ENCODE assay signal across 27 mouse cellular contexts in genomic region chrX:159943586-159943985, GRCm38 (mm10). TPM values are rescaled to one million over a fixed set of nuclear protein-coding genes. Genes with fewer than 3 reads are reported as not detected.
DNase-seq lines count a peak whose midpoint lies in the region; ATAC-seq and TF ChIP-seq lines count a peak whose summit lies in the region.
"Had no signal": no experiment of that assay in that cellular context is flagged by ENCODE, and none has a peak within 500 bp of the region (broad histone marks: within the 10 kb centered on the region; RNA-seq: fewer than 3 reads in every experiment).

No protein-coding gene starts in this region.

- no peak for ATAC-seq in heart, embryonic 15.5 days (replicated peaks; ENCODE audit: insufficient number of reproducible peaks, insufficient read depth, low FRiP score, low read depth)
- no peak for ATAC-seq in heart, postnatal 0 days (ENCODE audit: insufficient read depth, low read depth)
- ATAC-seq in forebrain, embryonic 13.5 days, result no peak
- ATAC-seq: forebrain, embryonic 14.5 days; hindbrain, embryonic 16.5 days; liver, embryonic 12.5 days; liver, postnatal 0 days; midbrain, embryonic 16.5 days had no signal

- H3K4me1 ChIP-seq in heart, embryonic 10.5 days, result no peaks in the 10 kb centered on the region
- no peaks in the 10 kb centered on the region for H3K4me1 ChIP-seq in heart, embryonic 15.5 days (replicated peaks)
- no peaks in the 10 kb centered on the region for H3K4me1 ChIP-seq in heart, postnatal 0 days (ENCODE audit: control insufficient read depth, insufficient read depth)
- no peaks in the 10 kb centered on the region for H3K4me1 ChIP-seq in forebrain, embryonic 13.5 days
- H3K4me1 ChIP-seq: liver, embryonic 12.5 days; stomach, embryonic 15.5 days had no signal

- peak overlapping the region; percentile 74 for H3K27ac ChIP-seq in heart, embryonic 10.5 days
- peak overlapping the region; percentile 85 for H3K27ac ChIP-seq in heart, embryonic 15.5 days
- peak overlapping the region; percentile 92 for H3K27ac ChIP-seq in heart, postnatal 0 days (ENCODE audit: low read depth)
- H3K27ac ChIP-seq in forebrain, embryonic 13.5 days, result no peak overlapping the region
- H3K27ac ChIP-seq: layer of hippocampus, adult 2 months; liver, embryonic 12.5 days; stomach, embryonic 15.5 days had no signal

- intact Hi-C loops in heart, postnatal 10 days (cut with DNase I), result no loop called here

- H3K36me3 ChIP-seq in heart, embryonic 10.5 days, result no peaks in the 10 kb centered on the region
- H3K36me3 ChIP-seq in heart, embryonic 15.5 days, result no peaks in the 10 kb centered on the region
- no peaks in the 10 kb centered on the region for H3K36me3 ChIP-seq in heart, postnatal 0 days (replicated peaks; ENCODE audit: control insufficient read depth, insufficient read depth, low read length)
- no peaks in the 10 kb centered on the region for H3K36me3 ChIP-seq in forebrain, embryonic 13.5 days (ENCODE audit: poor library complexity, severe bottlenecking)
- H3K36me3 ChIP-seq: liver, embryonic 12.5 days; stomach, embryonic 15.5 days had no signal

- peak overlapping the region; percentile 10; the same call in 1 of the 2 replicates for H3K9ac ChIP-seq in heart, embryonic 15.5 days
- peak overlapping the region; percentile 48; the same call in 1 of the 2 replicates for H3K9ac ChIP-seq in heart, postnatal 0 days (replicated peaks; ENCODE audit: low read depth, low read length)
- H3K9ac ChIP-seq in forebrain, embryonic 13.5 days, result no peak overlapping the region
- H3K9ac ChIP-seq: liver, embryonic 12.5 days; liver, postnatal 0 days; stomach, embryonic 15.5 days had no signal

- DNase-seq in heart, embryonic 10.5 days (ENCODE audit: low spot score), result no peak
- no peak for DNase-seq in heart, postnatal 10 days
- no peak for DNase-seq in heart, adult 18-20 months
- DNase-seq in R1 (ENCODE audit: low read depth, low spot score), result peak; percentile 29
- DNase-seq in heart, postnatal 0 days (ENCODE audit: low spot score), result no peak
- DNase-seq: adrenal gland, postnatal 14 days; B cell, adult 2 months; cerebellum, adult 11-12 months; cerebellum, adult 9-11 months; kidney, adult 18-20 months; kidney, postnatal 36 days; left cerebral cortex, postnatal 4 days; liver, postnatal 0 days; lung, postnatal 36 days; right cerebral cortex, postnatal 25 days; thymus, adult 18-20 months; thymus, postnatal 36 days had no signal

- H3K9me3 ChIP-seq in heart, embryonic 10.5 days, result no peaks in the 10 kb centered on the region
- H3K9me3 ChIP-seq in heart, embryonic 15.5 days (replicated peaks), result no peaks in the 10 kb centered on the region
- no peaks in the 10 kb centered on the region for H3K9me3 ChIP-seq in heart, postnatal 0 days (replicated peaks; ENCODE audit: control insufficient read depth, low read length)
- H3K9me3 ChIP-seq in forebrain, embryonic 13.5 days (replicated peaks), result no peaks in the 10 kb centered on the region
- H3K9me3 ChIP-seq: G1E; liver, embryonic 12.5 days; stomach, embryonic 15.5 days had no signal

- 45% methylated on average over 1 of the region's 1 CpGs for WGBS in heart, embryonic 10.5 days
- 57% methylated on average over 1 of the region's 1 CpGs for WGBS in heart, embryonic 15.5 days
- WGBS in heart, postnatal 0 days, result 44% methylated on average over 1 of the region's 1 CpGs
- 90% methylated on average over 1 of the region's 1 CpGs for WGBS in forebrain, embryonic 13.5 days

- H3K4me3 ChIP-seq in heart, embryonic 10.5 days, result peak overlapping the region; percentile 31
- peak overlapping the region; percentile 26 for H3K4me3 ChIP-seq in heart, embryonic 15.5 days
- H3K4me3 ChIP-seq in heart, postnatal 0 days (ENCODE audit: low read depth, low read length), result peak overlapping the region; percentile 24
- no peak overlapping the region for H3K4me3 ChIP-seq in forebrain, embryonic 13.5 days
- H3K4me3 ChIP-seq: layer of hippocampus, adult 2 months; liver, embryonic 12.5 days; stomach, embryonic 15.5 days had no signal

- no peak for TF ChIP-seq EP300 in heart, postnatal 0 days (IDR thresholded peaks at IDR 0.05; ENCODE audit: low read depth)

- no peaks in the 10 kb centered on the region for H3K27me3 ChIP-seq in heart, embryonic 10.5 days (ENCODE audit: insufficient read depth, poor library complexity, severe bottlenecking)
- H3K27me3 ChIP-seq in heart, embryonic 15.5 days, result no peaks in the 10 kb centered on the region
- H3K27me3 ChIP-seq in heart, postnatal 0 days (ENCODE audit: control insufficient read depth, insufficient read depth, low read length), result no peaks in the 10 kb centered on the region
- no peaks in the 10 kb centered on the region for H3K27me3 ChIP-seq in forebrain, embryonic 13.5 days
- H3K27me3 ChIP-seq: liver, embryonic 12.5 days; stomach, embryonic 15.5 days had no signal

- H3K4me2 ChIP-seq in heart, embryonic 15.5 days, result peak overlapping the region; percentile 41
- H3K4me2 ChIP-seq in heart, postnatal 0 days (ENCODE audit: low read depth, low read length), result peak overlapping the region; percentile 43
- no peak overlapping the region for H3K4me2 ChIP-seq in forebrain, embryonic 13.5 days
- H3K4me2 ChIP-seq: liver, embryonic 12.5 days; midbrain, embryonic 11.5 days; stomach, embryonic 15.5 days had no signal

- no peak for TF ChIP-seq CTCF in heart, postnatal 0 days (IDR thresholded peaks at IDR 0.05; ENCODE audit: low read depth)

RNA-seq across cellular contexts. Expression of gene Map3k15, which starts 44.6 kb away (rescaled TPM):
- 0.35 and 0.36 TPM in 2 replicates for polyA plus RNA-seq in heart, embryonic 10.5 days (2016; fragmentation: Nextera tagmentation; extraction: Ambion mirVana)
- under 1 TPM; 0.38 to 0.50 TPM for total RNA-seq in heart, postnatal 10 days (2021)
- 0.13 and 0.21 TPM in 2 replicates for polyA plus RNA-seq in heart, embryonic 15.5 days (2015; fragmentation: Nextera tagmentation; extraction: Ambion mirVana)
- 1 to 10 TPM in 1 of 2 experiments, under 1 TPM in 1; 0.77 to 1.3 TPM for total RNA-seq in heart, adult 18-20 months (2021)
- total RNA-seq in heart, postnatal 0 days (2014; rRNA removed; ENCODE audit: low replicate concordance), result 0.04 and 0.81 TPM in 2 replicates
- polyA plus RNA-seq in heart, postnatal 0 days (2015; fragmentation: Nextera tagmentation; extraction: Ambion mirVana), result 0.05 and 0.15 TPM in 2 replicates
- polyA plus RNA-seq in forebrain, embryonic 13.5 days (2015; fragmentation: Nextera tagmentation; extraction: Ambion mirVana), result 0.08 and 0.15 TPM in 2 replicates
- polyA plus RNA-seq: G1E had no signal
